Comparison of ENCODE assay signal across 8 mouse cellular contexts in genomic region chr16:21818132-21818531, GRCm38 (mm10). TPM values are rescaled to one million over a fixed set of nuclear protein-coding genes. Genes with fewer than 3 reads are reported as not detected.
DNase-seq lines count a peak whose midpoint lies in the region; ATAC-seq and TF ChIP-seq lines count a peak whose summit lies in the region.

No protein-coding gene starts in this region.

- no peak for TF ChIP-seq POLR2A in kidney, adult 2 months (IDR thresholded peaks at IDR 0.05; ENCODE audit: low read depth, low read length)

- TF ChIP-seq CTCF in kidney, adult 2 months (conservative IDR thresholded peaks at IDR 0.05; ENCODE audit: insufficient read depth, insufficient read length, low read depth, low read length): no peak

- no peaks in the 10 kb centered on the region for H3K36me3 ChIP-seq in kidney, adult 2 months (ENCODE audit: control insufficient read depth, insufficient read depth, low read length)
- H3K36me3 ChIP-seq in midbrain, embryonic 11.5 days (ENCODE audit: control insufficient read depth, insufficient read depth, low read length): 0 out of 2 replicates have a peak, but pooled peaks cover 3% of the 10 kb centered on the region

- peaks cover 8% of the 10 kb centered on the region for H3K4me1 ChIP-seq in kidney, adult 2 months (ENCODE audit: control insufficient read depth, insufficient read depth, low read length)
- H3K4me1 ChIP-seq in midbrain, embryonic 11.5 days (ENCODE audit: control insufficient read depth, insufficient read depth, low read length): no peaks in the 10 kb centered on the region

- no peaks in the 10 kb centered on the region for H3K27me3 ChIP-seq in kidney, adult 2 months (replicated peaks; ENCODE audit: control insufficient read depth, insufficient read depth, low read length)
- H3K27me3 ChIP-seq in midbrain, embryonic 11.5 days (ENCODE audit: control insufficient read depth, insufficient read depth, low read length): no peaks in the 10 kb centered on the region

- DNase-seq in adrenal gland, adult (ENCODE audit: inconsistent age in 2 of 2, low spot score in 1 of 2): peak; percentile 71 to 81
- DNase-seq in adrenal gland, postnatal 4 days (ENCODE audit: low spot score in 2 of 2): no peak
- DNase-seq in adrenal gland, adult 8-10 months: peak; percentile 34
- peak; percentile 78 for DNase-seq in kidney, adult 2 months
- DNase-seq in lung, postnatal 10 days: peak; percentile 59
- no peak for DNase-seq in midbrain, embryonic 11.5 days (ENCODE audit: low spot score, missing footprints)
- no peak for DNase-seq in neural tube, embryonic 10.5 days (ENCODE audit: extremely low spot score, low spot score)
- no peak for DNase-seq in spleen, postnatal 14 days (ENCODE audit: low spot score in 2 of 2)

- H3K4me2 ChIP-seq in midbrain, embryonic 11.5 days: no peak overlapping the region

- H3K4me3 ChIP-seq in kidney, adult 2 months (ENCODE audit: insufficient read depth, low read depth, low read length): no peak overlapping the region
- H3K4me3 ChIP-seq in midbrain, embryonic 11.5 days (ENCODE audit: low read depth, low read length): no peak overlapping the region

- no peak for ATAC-seq in midbrain, embryonic 11.5 days (ENCODE audit: low FRiP score)

- H3K27ac ChIP-seq in kidney, adult 2 months (ENCODE audit: insufficient read depth, low read depth, low read length): 0 out of 2 replicates have a peak overlapping the region, but pooled peaks have one; percentile 34
- H3K27ac ChIP-seq in midbrain, embryonic 11.5 days (ENCODE audit: low read depth, low read length): no peak overlapping the region

- 17% methylated on average over 9 of the region's 9 CpGs for WGBS in kidney, adult 2 months
- 47% methylated on average over 9 of the region's 9 CpGs for WGBS in midbrain, embryonic 11.5 days

- no peak overlapping the region for H3K9ac ChIP-seq in midbrain, embryonic 11.5 days (ENCODE audit: low read length)

- no peaks in the 10 kb centered on the region for H3K9me3 ChIP-seq in midbrain, embryonic 11.5 days (ENCODE audit: control insufficient read depth, low read length)

RNA-seq across cellular contexts. Expression of gene Map3k13, which starts 24.0 kb away (rescaled TPM):
- total RNA-seq in adrenal gland, postnatal 4 days (2021): 1 to 10 TPM; 2.1 to 2.2 TPM
- total RNA-seq in adrenal gland, adult 8-10 months (2022): 1 to 10 TPM; 1.2 to 1.9 (median 1.4) TPM
- 4.6 and 4.8 TPM in 2 replicates for polyA plus RNA-seq in kidney, adult 2 months (2012; rRNA removed)
- 5.1 and 7.0 TPM in 2 replicates for polyA plus RNA-seq in midbrain, embryonic 11.5 days (2014; fragmentation: Nextera tagmentation; extraction: Ambion mirVana)

RNA-seq across cellular contexts. Expression of gene Ehhadh, which starts 30.5 kb away (rescaled TPM):
- 10 to 100 TPM; 25.8 to 31.0 TPM for total RNA-seq in adrenal gland, postnatal 4 days (2021)
- 10 to 100 TPM; 10.1 to 28.7 (median 22.6) TPM for total RNA-seq in adrenal gland, adult 8-10 months (2022)
- polyA plus RNA-seq in kidney, adult 2 months (2012; rRNA removed): 224 and 248 TPM in 2 replicates
- 1.9 and 2.0 TPM in 2 replicates for polyA plus RNA-seq in midbrain, embryonic 11.5 days (2014; fragmentation: Nextera tagmentation; extraction: Ambion mirVana)

Comparison
In these comparisons a context has a peak if more than half of its experiments do, and no peak if none do; other contexts are left out.
1. DNase-seq: peak in adrenal gland, adult (2 of 2), adrenal gland, adult 8-10 months (single experiment), kidney, adult 2 months (single experiment) and lung, postnatal 10 days (single experiment); none in adrenal gland, postnatal 4 days (0 of 2), midbrain, embryonic 11.5 days (single experiment), neural tube, embryonic 10.5 days (single experiment) and spleen, postnatal 14 days (0 of 2).